Mouse (Mus musculus) E14TG2a.4 (cell line): ENCODE results near the gene Nup93.

Experiments used
- H3K27me3 ChIP-seq: 2 replicates; pipeline ENCODE4 v1.6.1; 2014; ENCODE audit warnings: low read length, control low read depth; ENCODE audit not compliant: insufficient read depth
- H3K36me3 ChIP-seq: 2 replicates; pipeline ENCODE4 v1.6.1; 2014; ENCODE audit warnings: low read length, control low read depth; ENCODE audit not compliant: insufficient read depth
- H3K4me1 ChIP-seq: replicated peaks from 2 replicates; pipeline ENCODE4 v1.6.1; 2014; ENCODE audit warnings: low read depth, low read length, control low read depth
- H3K4me3 ChIP-seq: replicated peaks from 2 replicates; pipeline ENCODE4 v1.5.1; 2014; ENCODE audit warnings: mild to moderate bottlenecking, low read length
- H3K9me3 ChIP-seq: 2 replicates; pipeline ENCODE4 v1.6.1; 2014; ENCODE audit warnings: low read length, control low read depth
- CTCF ChIP-seq: conservative IDR thresholded peaks from 2 replicates; pipeline ENCODE4 v1.5.1; 2014; ENCODE audit warnings: low read length
- NANOG ChIP-seq: IDR thresholded peaks from 2 replicates; pipeline ENCODE4 v1.6.1; 2014; ENCODE audit warnings: borderline replicate concordance, low read length, mixed read lengths
- POU5F1 ChIP-seq: IDR thresholded peaks from 2 replicates; pipeline ENCODE4 v1.6.1; 2014; ENCODE audit warnings: low read length, borderline replicate concordance

The Nup93 gene

GRCm38 (mm10) chr8:94213819-94214218, 545 bp upstream of the Nup93 start:
- no peaks in the 10 kb centered on the region for H3K9me3 ChIP-seq
- no peaks in the 10 kb centered on the region for H3K27me3 ChIP-seq
- peaks cover 32% of the 10 kb centered on the region for H3K4me1 ChIP-seq
- peaks cover 12% of the 10 kb centered on the region; the same call in 1 of the 2 replicates for H3K36me3 ChIP-seq
- TF ChIP-seq POU5F1: no peak
- no peak for TF ChIP-seq CTCF
- TF ChIP-seq NANOG: no peak
- H3K4me3 ChIP-seq: peak overlapping the region; percentile 57

- no peak for TF ChIP-seq CTCF
- TF ChIP-seq POU5F1: no peak
- TF ChIP-seq NANOG: no peak
- Histone ChIP-seq H3K9me3 (no peaks in the 10 kb centered on the region), H3K4me1 (peaks cover 12% of the 10 kb centered on the region), H3K36me3 (peaks cover 85% of the 10 kb centered on the region), H3K27me3 (no peaks in the 10 kb centered on the region), H3K4me3 (no peak overlapping the region)
Measured at GRCm38 (mm10) chr8:94227381-94227939, 13.1 kb downstream of the Nup93 start.

- Histone ChIP-seq H3K27me3 (no peaks in the 10 kb centered on the region), H3K4me1 (peaks cover 3% of the 10 kb centered on the region; the same call in 1 of the 2 replicates), H3K36me3 (peaks cover 70% of the 10 kb centered on the region), H3K4me3 (no peak overlapping the region), H3K9me3 (no peaks in the 10 kb centered on the region)
- TF ChIP-seq NANOG (no peak), CTCF (no peak), POU5F1 (no peak)
Measured at GRCm38 (mm10) chr8:94240240-94240751, 25.9 kb downstream of the Nup93 start.

GRCm38 (mm10) chr8:94249836-94250435, 35.6 kb downstream of the Nup93 start:
- Histone ChIP-seq H3K27me3 (no peaks in the 10 kb centered on the region), H3K4me3 (no peak overlapping the region), H3K4me1 (peaks cover 9% of the 10 kb centered on the region), H3K36me3 (peaks cover 24% of the 10 kb centered on the region), H3K9me3 (no peaks in the 10 kb centered on the region)
- TF ChIP-seq CTCF: no peak
- TF ChIP-seq POU5F1: no peak
- no peak for TF ChIP-seq NANOG

GRCm38 (mm10) chr8:94258881-94259280, 44.5 kb downstream of the Nup93 start:
- no peaks in the 10 kb centered on the region for H3K9me3 ChIP-seq
- H3K36me3 ChIP-seq: peaks cover 13% of the 10 kb centered on the region; the same call in 1 of the 2 replicates
- TF ChIP-seq CTCF (no peak), POU5F1 (no peak), NANOG (no peak)
- no peak overlapping the region for H3K4me3 ChIP-seq
- no peaks in the 10 kb centered on the region for H3K27me3 ChIP-seq
- peaks cover 7% of the 10 kb centered on the region; the same call in 1 of the 2 replicates for H3K4me1 ChIP-seq

GRCm38 (mm10) chr8:94262626-94263297, 48.4 kb downstream of the Nup93 start:
- H3K9me3 ChIP-seq: no peaks in the 10 kb centered on the region
- H3K36me3 ChIP-seq: 0 out of 2 replicates have a peak, but pooled peaks cover 6% of the 10 kb centered on the region
- no peak for TF ChIP-seq NANOG
- TF ChIP-seq CTCF: no peak
- no peak for TF ChIP-seq POU5F1
- H3K4me3 ChIP-seq: no peak overlapping the region
- H3K27me3 ChIP-seq: no peaks in the 10 kb centered on the region
- H3K4me1 ChIP-seq: peaks cover 11% of the 10 kb centered on the region; the same call in 1 of the 2 replicates

GRCm38 (mm10) chr8:94266344-94267191, 52.2 kb downstream of the Nup93 start:
- H3K4me1 ChIP-seq: peaks cover 19% of the 10 kb centered on the region
- no peaks in the 10 kb centered on the region for H3K27me3 ChIP-seq
- no peaks in the 10 kb centered on the region for H3K9me3 ChIP-seq
- TF ChIP-seq POU5F1: no peak
- TF ChIP-seq CTCF: no peak
- TF ChIP-seq NANOG: no peak
- H3K36me3 ChIP-seq: 0 out of 2 replicates have a peak, but pooled peaks cover 12% of the 10 kb centered on the region
- no peak overlapping the region for H3K4me3 ChIP-seq

- no peak for TF ChIP-seq NANOG
- no peak for TF ChIP-seq POU5F1
- no peak for TF ChIP-seq CTCF
- H3K4me3 ChIP-seq: no peak overlapping the region
- H3K36me3 ChIP-seq: 0 out of 2 replicates have a peak, but pooled peaks cover 6% of the 10 kb centered on the region
- H3K4me1 ChIP-seq: peaks cover 25% of the 10 kb centered on the region
- no peaks in the 10 kb centered on the region for H3K9me3 ChIP-seq
- no peaks in the 10 kb centered on the region for H3K27me3 ChIP-seq
Measured at GRCm38 (mm10) chr8:94268359-94268890, 54.1 kb downstream of the Nup93 start.
